Mouse (Mus musculus) liver, adult (tissue): ENCODE data around the gene Nkx2-2.

Source experiments
- GATA4 ChIP-seq: IDR thresholded peaks from 2 replicates; pipeline ENCODE4 v1.6.1; 2014; ENCODE audit warnings: mild to moderate bottlenecking, low read length; ENCODE audit not compliant: insufficient replicate concordance

The Nkx2-2 gene

DNA sequence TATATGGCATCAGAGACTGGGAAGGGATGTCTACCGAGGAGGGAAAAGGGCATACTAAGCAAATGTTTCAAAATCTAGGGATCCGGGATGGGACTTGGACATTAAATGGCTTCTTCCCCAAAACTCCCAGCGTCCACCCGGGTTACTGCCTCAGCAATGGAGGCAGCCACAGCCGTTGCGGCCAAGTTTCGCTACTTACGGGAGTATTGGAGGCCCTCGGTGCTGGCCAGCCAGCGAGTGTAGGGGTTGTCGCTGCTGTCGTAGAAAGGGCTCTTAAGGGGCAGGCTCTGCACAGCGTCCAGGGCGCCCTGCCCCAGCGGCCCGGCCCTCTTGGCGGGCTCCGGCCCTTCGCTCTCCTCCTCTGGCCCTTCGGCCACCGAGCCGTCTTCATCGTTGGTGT is 8.5 kb downstream of the Nkx2-2 start:
- no peak for TF ChIP-seq GATA4

DNA sequence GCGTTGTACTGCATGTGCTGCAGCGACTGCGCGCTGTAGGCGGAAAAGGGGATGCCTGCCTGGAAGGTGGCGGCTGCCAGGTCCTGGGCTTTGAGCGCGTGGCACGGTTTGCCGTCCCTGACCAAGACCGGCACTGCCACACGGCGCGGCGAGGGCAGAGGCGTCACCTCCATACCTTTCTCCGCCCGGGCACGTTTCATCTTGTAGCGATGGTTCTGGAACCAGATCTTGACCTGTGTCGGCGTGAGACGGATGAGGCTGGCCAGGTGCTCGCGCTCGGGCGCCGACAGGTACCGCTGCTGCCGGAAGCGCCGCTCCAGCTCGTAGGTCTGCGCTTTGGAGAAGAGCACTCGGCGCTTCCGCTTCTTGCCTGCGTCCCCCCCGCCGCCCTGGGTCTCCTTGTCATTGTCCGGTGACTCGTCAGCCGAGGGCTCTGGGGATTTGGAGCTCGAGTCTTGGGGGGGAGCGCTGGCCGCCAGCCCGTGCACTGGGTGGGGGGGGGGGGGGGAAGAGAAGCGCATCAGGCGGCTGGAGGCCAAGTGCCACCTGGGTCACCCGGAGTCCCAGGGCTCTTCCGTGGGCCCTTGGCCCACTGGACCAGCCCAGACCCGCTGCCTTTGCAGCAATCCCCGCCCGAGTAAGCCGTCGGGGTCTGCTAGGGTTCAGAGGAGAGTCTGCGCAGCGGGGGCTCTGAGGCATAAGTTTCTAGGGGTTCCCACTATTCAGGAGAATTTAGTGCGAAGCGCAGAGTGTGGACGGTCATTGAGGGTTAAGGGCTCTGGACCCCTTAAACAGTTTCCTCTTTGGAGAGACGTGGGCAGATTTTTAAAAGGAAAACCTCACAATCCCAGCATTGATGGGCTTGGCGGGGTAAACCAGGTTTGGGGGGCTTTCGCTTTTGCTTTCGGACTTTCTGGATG is 9.7 kb downstream of the Nkx2-2 start:
- TF ChIP-seq GATA4: no peak

DNA sequence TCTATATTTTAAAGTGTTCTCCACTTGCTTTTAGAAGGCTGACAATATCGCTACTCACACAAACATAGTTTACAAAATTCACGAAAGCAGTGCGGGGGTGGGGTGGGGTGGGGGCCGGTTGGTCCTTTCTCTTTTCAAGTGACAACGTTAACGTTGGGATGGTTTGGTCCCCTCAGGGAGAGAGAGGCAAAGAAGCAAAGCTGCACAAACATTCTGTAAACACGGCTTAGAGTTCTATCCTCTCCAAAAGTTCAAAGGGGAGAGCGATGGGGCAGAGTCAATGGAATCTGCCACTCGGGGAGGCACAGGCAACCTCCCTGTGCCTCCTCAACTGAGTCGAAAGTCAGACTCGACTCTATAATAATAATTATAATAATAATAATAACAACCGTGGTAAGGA is 10.5 kb downstream of the Nkx2-2 start:
- no peak for TF ChIP-seq GATA4

DNA sequence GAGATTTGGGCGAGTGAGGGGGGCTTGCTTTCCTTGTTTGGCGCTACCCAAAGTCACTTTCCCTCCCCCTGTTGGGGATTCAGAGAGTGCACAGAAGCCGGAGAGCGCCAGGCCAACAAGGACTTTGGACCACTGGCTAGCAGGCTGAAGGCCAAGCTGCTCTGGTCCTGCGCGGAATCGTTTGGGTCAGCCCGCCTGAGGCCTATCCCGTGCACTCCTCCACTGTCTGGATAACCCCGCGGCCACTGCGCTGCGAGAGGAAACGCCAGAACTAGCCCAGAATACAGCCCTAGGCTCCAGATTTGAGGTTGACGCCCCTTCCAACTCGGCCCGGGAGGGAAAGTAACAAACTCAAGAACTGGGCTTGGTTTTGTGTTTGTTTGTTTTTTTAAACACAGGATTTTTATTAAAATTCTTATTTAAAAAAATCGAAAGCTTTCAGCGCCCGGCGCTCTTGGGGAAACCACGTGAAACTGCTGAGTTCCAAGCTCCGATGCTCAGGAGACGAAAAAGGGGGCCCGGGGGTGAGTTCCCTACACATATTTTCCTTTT is 11.3 kb downstream of the Nkx2-2 start:
- TF ChIP-seq GATA4: no peak

DNA sequence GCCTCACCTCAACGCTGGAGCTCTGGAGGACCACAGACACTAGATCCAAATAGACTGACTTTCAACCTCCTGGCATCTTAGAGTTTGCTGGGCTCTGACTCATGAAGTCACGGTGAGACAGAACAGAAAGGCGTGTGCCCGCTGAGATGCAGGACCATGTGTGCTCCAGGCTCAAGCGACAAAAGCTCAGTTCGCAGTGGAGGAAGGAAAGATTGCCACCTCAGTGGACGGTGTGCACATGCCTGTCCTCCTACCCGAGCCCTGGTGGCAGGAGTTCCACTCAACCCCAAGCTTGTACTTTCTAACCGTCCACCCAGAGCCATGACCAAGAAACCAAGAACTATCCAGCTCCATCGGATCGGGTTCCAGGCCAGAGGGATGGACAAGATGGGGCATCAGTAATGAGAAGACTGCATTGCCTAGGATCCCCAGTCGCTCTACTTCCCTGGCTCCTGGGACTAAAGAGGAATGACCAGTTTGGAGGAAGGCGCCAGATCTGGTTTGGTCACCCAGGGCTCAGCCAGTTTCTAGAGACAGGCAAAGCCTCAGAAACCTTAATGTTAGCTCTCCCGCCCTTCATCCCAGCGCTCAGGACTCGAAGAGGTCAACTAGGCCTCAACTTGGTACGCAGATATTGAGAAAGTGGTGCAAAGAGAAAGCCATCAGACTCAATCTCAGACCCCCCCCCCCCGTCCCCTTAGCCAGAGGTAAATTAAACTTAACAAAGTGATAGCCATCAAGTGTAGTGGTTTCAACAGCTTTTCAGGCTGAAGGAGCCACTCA is 11.9 kb downstream of the Nkx2-2 start:
- no peak for TF ChIP-seq GATA4

DNA sequence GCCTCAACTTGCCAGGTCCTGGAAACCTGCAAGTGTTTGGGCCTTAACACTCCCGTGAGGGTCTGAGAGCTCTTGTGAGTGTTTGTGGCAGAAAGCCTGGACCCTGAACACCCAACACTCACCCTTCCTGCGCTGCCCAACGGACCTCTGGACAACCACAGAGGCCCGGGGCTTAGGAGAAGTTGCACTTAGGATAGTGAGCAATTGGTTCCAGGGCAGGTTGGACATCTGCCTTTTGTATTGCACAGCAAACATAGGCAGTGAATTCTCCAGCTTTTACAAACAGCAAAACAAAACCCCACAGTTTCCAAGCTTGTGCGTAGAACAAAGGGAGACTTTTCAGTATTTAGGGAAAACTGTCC is 12.8 kb downstream of the Nkx2-2 start:
- no peak for TF ChIP-seq GATA4

DNA sequence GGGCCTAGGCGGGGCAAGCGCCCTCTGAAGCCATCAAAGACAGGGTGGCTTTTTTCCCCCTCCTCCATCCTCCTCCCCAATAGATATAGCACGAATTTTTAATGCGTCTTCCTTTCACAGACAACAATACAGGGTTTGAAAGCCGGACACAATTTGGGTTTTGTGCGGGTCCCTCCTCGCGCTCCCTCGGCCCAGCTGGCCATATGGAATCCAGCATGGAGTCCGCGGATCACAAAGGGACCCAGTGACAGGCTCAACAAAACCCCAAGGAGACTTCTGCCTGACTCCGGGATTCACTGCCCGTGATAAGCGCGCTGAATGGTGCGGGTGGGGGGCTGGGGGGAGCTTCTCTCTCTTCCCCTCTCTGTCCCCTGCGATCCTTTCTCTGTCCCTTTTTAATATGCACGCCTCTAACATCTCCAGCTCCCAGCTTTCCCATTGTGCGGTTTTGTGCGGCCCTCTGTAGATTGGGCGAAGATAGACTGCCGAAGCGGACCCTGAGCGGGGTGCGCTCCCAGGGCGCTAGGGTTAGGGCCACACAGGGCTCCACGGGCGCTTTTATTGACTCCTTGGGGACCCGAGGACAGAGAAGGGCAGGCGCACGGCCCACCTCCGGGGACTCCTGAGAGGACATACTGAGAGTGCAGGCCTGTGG is 13.3 kb downstream of the Nkx2-2 start:
- no peak for TF ChIP-seq GATA4

DNA sequence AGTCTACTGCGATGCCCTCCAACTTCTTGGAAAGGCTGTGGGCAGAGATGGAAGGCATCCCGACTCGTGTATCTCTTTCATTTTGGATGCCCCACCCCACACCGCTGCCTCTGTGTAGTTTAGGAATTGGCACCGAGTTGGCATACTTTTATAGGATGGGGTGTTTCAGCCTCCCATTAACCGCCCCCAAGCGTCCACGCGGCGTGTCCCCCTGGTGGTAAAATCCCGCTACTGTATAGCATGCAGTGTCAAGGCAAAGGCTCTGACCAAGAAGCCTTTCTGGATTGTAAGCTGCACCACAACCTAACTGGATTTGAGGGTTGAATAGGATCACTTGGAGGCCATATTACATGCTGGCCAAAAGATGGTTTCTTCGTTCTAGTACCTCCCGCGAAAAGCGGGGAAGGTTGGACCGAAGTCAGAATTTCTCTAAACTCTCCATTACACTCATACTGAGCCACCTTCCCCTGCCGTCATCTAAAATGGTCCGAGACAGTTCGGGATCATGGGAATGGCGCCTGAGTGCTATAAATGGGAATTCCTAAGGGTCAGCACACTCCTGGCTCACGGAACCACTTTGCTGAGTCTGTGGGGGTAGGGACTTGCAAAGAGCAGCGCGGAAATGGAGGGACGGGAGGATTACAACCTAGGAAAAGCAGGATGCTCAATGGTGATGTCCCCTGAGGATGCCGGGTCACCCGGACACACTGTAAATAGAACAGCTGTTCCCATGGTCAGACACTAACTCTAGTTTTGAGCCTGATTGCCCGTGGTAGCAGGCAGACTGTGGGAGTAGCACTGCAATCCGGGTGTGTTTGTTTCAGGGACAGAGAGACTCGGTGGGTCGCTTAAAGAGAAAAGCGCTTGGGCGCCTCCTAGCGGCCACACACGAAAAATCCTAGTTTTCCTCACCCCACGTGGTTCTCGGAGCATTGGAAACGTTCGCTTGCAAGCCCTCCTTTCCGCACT is 15.7 kb downstream of the Nkx2-2 start:
- TF ChIP-seq GATA4: no peak

DNA sequence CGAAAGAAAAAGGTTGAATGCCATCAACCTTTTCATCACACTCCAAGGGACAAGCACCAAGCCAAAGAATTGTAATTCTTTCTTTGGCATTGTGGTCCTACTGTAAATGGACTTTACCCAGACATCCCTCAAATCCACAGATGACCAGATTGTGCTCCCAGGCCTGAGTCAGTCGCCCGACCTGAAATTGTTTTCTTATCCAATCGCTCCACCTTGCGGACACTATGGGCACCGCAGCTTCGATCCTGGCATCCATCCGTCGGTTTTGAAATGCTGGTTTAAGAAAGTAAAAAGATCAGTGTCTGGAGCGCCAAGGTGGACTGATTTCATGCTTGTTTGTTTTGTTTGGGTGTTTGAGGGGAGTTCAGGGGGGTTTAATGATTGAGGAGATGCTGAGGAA is 16.4 kb downstream of the Nkx2-2 start:
- TF ChIP-seq GATA4: no peak

DNA sequence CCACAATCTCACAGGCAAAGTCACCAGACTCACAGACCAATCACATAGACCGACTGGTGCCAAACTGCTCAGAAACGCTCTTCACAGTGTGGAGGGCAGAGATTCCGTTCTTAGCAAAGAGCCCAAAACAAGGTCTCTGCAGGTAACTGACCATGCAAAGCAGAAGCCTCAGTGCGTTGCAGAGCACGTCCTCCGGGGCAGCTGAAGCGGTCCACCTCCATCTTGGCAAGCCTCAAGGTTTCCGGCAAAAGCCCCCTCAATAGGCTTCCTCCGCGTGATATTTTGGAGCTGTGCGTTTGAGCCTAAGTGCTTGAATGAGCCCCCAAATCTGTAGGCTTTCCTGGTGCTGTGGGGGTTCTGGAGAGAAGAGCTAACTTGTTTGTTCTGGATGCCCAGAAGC is 18.7 kb downstream of the Nkx2-2 start:
- no peak for TF ChIP-seq GATA4

DNA sequence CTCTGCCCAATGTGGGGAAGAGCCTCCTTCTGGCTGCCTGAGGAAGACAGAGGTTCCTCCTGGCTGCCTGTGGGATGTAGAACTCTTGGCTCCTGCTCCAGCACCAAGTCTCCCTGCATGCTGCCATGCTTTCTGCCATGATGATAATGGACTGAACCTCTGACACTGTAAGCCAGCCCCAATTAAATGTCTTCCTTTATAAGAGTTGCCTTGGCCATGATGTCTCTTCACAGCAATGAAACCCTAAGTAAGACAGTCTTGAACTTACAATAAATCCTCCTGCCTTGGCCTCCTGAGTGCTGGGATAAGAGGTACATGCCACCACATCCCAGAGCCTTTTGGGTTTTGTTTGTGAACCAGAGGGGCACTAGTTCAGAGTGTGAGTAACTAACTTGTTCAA is 20.3 kb downstream of the Nkx2-2 start:
- TF ChIP-seq GATA4: no peak

DNA sequence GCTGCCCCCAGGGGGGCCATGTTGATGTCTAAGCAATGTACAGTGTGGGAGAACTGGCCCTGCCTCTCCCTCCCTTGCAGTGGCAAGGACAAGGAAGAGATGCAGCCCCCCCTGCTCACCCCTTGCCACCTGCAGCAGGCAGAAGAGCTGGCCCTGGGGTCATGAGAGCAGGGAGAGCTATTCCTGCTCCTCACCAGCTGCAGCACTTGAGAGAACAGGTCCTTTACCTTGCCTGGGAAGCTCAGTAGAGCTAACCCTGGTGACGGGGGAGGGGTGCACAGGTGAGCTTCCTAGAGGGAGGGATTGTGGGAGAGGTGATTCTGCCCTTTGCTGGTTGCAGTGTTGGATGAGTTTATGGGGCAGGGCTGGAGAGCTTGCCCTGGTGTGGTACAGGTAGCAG is 28.2 kb downstream of the Nkx2-2 start:
- no peak for TF ChIP-seq GATA4

DNA sequence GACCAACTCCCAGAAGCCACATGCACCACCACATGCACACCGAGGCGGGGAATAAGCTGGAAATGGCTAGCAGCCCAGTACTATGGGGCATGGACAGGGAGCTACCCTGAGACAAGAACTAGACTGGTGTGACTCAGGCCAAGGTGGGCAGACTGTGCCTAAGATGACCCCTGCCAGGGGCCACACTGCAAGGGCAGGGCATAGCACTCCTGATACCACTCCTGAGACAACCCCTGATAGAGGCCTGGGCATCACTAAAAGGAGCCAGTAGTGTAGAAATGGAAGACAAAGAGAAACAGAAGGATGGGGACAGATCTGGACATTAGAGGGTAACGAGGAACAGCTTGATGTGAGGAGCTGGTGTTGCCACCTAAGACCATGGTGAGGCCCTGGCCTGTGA is 28.7 kb downstream of the Nkx2-2 start:
- TF ChIP-seq GATA4: no peak

DNA sequence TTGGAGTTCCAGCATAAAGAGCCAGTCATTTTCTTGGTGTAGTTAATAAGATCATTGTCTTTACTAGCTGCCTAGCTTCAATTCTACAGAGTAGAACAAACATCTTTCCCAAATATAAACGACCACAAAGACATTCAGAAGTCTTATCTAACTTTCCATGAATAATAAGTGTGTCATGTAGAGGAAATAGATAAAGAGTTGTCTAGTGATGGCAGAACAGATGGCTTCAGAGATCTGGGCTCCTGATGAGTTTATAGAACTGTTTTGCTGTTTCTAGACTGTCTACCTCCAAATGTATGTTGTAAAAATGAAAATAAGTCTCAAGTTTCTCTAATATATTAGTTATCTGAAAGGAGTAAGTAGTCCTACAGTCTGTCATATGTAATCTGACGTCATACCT is 41.5 kb downstream of the Nkx2-2 start:
- TF ChIP-seq GATA4: no peak
